Mouse (Mus musculus) brain, embryonic 14.5 days (tissue): ENCODE measurements around the gene Prkag2.

Experiments used
- CTCF ChIP-seq: fragments of 200-500 bp; IDR thresholded peaks from 2 replicates; pipeline ENCODE4 v1.5.1; 2012; ENCODE audit warnings: inconsistent platforms, mild to moderate bottlenecking, moderate library complexity, borderline replicate concordance; ENCODE audit not compliant: insufficient read depth, insufficient read length; ENCODE audit errors: extremely low read depth
- POLR2A ChIP-seq: fragments of 200-500 bp; IDR thresholded peaks from 2 replicates; pipeline ENCODE4 v1.6.1; 2012; ENCODE audit warnings: mild to moderate bottlenecking, inconsistent platforms, borderline replicate concordance; ENCODE audit not compliant: poor library complexity, insufficient read depth, insufficient read length, severe bottlenecking; ENCODE audit errors: extremely low read depth

DNA sequence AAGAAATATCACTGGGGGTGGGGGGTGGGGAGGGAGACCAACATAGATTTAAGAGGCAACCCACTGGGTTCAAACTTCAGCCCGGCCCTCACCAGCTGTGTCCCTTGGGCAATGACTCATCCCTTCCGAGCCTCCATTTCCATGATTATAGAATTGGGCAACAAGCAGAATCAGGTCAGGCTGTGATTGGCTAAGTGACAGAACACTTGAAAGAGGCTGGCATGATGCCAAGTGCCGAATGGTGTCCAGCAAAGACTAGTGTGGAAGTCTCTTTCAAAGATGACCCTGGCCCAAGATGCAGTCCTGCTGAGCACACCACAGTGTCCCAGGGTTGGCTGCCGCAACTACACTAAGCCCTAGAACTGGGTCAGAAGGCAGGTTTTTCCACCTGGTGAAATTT, 14.2 kb downstream of the Prkag2 start:
- TF ChIP-seq CTCF: no peak
- no peak for TF ChIP-seq POLR2A
